Mouse (Mus musculus): ENCODE data around the gene Igsf11. TPM values are rescaled to one million over a fixed set of nuclear protein-coding genes. Genes with fewer than 3 reads are reported as not detected.

The Igsf11 gene
- total and polyA plus RNA-seq, 2 experiments from 2014 or later: 0.07 to 0.19 TPM

GRCm38 (mm10) chr16:38916053-38916786 lies 23.7 kb downstream of the Igsf11 start:
- WGBS: 87% methylated on average over 12 of the region's 12 CpGs
- Histone ChIP-seq H3K4me1 (ENCODE audit: control insufficient read depth, insufficient read depth) (no peaks in the 10 kb centered on the region), H3K27me3 (ENCODE audit: control insufficient read depth, insufficient read depth, low read length) (no peaks in the 10 kb centered on the region), H3K36me3 (replicated peaks; ENCODE audit: control insufficient read depth, insufficient read depth, low read length) (no peaks in the 10 kb centered on the region), H3K4me3 (ENCODE audit: low read depth, low read length) (no peak overlapping the region), H3K9ac (replicated peaks; ENCODE audit: low read depth, low read length) (no peak overlapping the region), H3K9me3 (replicated peaks; ENCODE audit: control insufficient read depth, low read length) (no peaks in the 10 kb centered on the region), H3K27ac (ENCODE audit: low read depth) (no peak overlapping the region), H3K4me2 (ENCODE audit: low read depth, low read length) (no peak overlapping the region)
- TF ChIP-seq CTCF (IDR thresholded peaks at IDR 0.05; ENCODE audit: low read depth) (no peak), EP300 (IDR thresholded peaks at IDR 0.05; ENCODE audit: low read depth) (no peak)
- no peak for ATAC-seq (ENCODE audit: insufficient read depth, low read depth)
- DNase-seq (ENCODE audit: low spot score): no peak

- TF ChIP-seq CTCF (IDR thresholded peaks at IDR 0.05; ENCODE audit: low read depth) (no peak), EP300 (IDR thresholded peaks at IDR 0.05; ENCODE audit: low read depth) (no peak)
- no peak for ATAC-seq (ENCODE audit: insufficient read depth, low read depth)
- Histone ChIP-seq H3K27me3 (ENCODE audit: control insufficient read depth, insufficient read depth, low read length) (no peaks in the 10 kb centered on the region), H3K4me1 (ENCODE audit: control insufficient read depth, insufficient read depth) (no peaks in the 10 kb centered on the region), H3K4me3 (ENCODE audit: low read depth, low read length) (no peak overlapping the region), H3K4me2 (ENCODE audit: low read depth, low read length) (no peak overlapping the region), H3K27ac (ENCODE audit: low read depth) (no peak overlapping the region), H3K9me3 (replicated peaks; ENCODE audit: control insufficient read depth, low read length) (no peaks in the 10 kb centered on the region), H3K36me3 (replicated peaks; ENCODE audit: control insufficient read depth, insufficient read depth, low read length) (no peaks in the 10 kb centered on the region), H3K9ac (replicated peaks; ENCODE audit: low read depth, low read length) (no peak overlapping the region)
- no peak for DNase-seq (ENCODE audit: low spot score)
- WGBS: 81% methylated on average over 5 of the region's 5 CpGs
Observed at GRCm38 (mm10) chr16:38916885-38917284, 24.4 kb downstream of the Igsf11 start.

DNA sequence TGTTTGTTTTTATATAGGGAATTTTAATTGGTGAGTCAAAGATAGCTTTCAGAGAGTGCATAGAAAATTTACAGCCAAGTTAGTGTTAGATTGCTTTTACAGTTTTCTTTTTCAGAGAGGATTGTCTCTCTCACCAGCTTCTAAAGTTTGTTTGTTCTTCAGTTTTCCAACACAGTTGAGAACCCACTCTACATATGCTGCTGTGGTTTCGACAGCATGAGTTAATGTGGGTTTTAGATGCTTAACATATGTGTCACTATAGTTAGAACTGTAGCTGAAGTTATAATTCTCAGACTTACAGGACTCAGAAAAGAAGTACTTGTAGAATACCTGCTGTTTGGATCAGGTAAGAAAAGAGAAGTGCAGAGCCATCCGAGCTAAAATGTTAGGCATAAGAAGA lies 25.6 kb downstream of the Igsf11 start:
- TF ChIP-seq CTCF (IDR thresholded peaks at IDR 0.05; ENCODE audit: low read depth) (no peak), EP300 (IDR thresholded peaks at IDR 0.05; ENCODE audit: low read depth) (no peak)
- ATAC-seq (ENCODE audit: insufficient read depth, low read depth) (no peak), DNase-seq (ENCODE audit: low spot score) (no peak)
- 75% methylated on average over 2 of the region's 2 CpGs for WGBS
- H3K4me3 ChIP-seq (ENCODE audit: low read depth, low read length): no peak overlapping the region
- no peak overlapping the region for H3K9ac ChIP-seq (replicated peaks; ENCODE audit: low read depth, low read length)
- no peak overlapping the region for H3K27ac ChIP-seq (ENCODE audit: low read depth)
- no peaks in the 10 kb centered on the region for H3K27me3 ChIP-seq (ENCODE audit: control insufficient read depth, insufficient read depth, low read length)
- no peaks in the 10 kb centered on the region for H3K4me1 ChIP-seq (ENCODE audit: control insufficient read depth, insufficient read depth)
- no peaks in the 10 kb centered on the region for H3K36me3 ChIP-seq (replicated peaks; ENCODE audit: control insufficient read depth, insufficient read depth, low read length)
- H3K9me3 ChIP-seq (replicated peaks; ENCODE audit: control insufficient read depth, low read length): no peaks in the 10 kb centered on the region
- H3K4me2 ChIP-seq (ENCODE audit: low read depth, low read length): no peak overlapping the region

- TF ChIP-seq CTCF (IDR thresholded peaks at IDR 0.05; ENCODE audit: low read depth): no peak
- no peak for TF ChIP-seq EP300 (IDR thresholded peaks at IDR 0.05; ENCODE audit: low read depth)
- WGBS: 79% methylated on average over 5 of the region's 5 CpGs
Observed at GRCm38 (mm10) chr16:38920488-38920887, 28.0 kb downstream of the Igsf11 start.

DNA sequence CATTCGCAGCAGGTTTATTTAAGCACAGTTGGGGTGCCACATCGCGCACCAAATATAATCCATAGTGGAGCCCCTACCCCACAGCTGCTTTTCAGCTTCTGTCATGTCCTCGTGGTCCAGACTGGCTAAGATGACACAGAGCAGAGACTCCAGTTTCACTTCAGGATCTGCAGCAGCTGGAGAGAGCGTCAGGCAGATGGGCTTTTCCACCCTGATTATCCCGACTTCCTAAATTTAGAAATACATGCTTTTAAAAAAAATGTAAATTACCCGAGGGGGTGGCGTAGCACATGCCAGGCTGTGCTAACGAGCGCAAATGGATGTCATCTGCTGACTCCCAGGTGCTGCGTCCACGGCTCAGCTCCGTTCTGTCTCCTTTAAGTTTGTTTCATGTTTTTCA lies 32.5 kb downstream of the Igsf11 start:
- Histone ChIP-seq H3K9ac (replicated peaks; ENCODE audit: low read depth, low read length) (no peak overlapping the region; the same call in 1 of the 2 replicates), H3K4me3 (ENCODE audit: low read depth, low read length) (no peak overlapping the region), H3K27ac (ENCODE audit: low read depth) (no peak overlapping the region), H3K4me2 (ENCODE audit: low read depth, low read length) (peak overlapping the region; percentile 28), H3K9me3 (replicated peaks; ENCODE audit: control insufficient read depth, low read length) (no peaks in the 10 kb centered on the region), H3K36me3 (replicated peaks; ENCODE audit: control insufficient read depth, insufficient read depth, low read length) (no peaks in the 10 kb centered on the region), H3K27me3 (ENCODE audit: control insufficient read depth, insufficient read depth, low read length) (no peaks in the 10 kb centered on the region), H3K4me1 (ENCODE audit: control insufficient read depth, insufficient read depth) (no peaks in the 10 kb centered on the region)
- TF ChIP-seq EP300 (IDR thresholded peaks at IDR 0.05; ENCODE audit: low read depth) (no peak), CTCF (IDR thresholded peaks at IDR 0.05; ENCODE audit: low read depth) (no peak)
- DNase-seq (ENCODE audit: low spot score) (no peak), ATAC-seq (ENCODE audit: insufficient read depth, low read depth) (no peak)
- WGBS: 50% methylated on average over 13 of the region's 13 CpGs

More at GRCm38 (mm10) chr16:38920488-38920887, 28.0 kb downstream of the Igsf11 start:
- no peak for DNase-seq (ENCODE audit: low spot score)
- no peak overlapping the region for H3K4me3 ChIP-seq (ENCODE audit: low read depth, low read length)
- H3K36me3 ChIP-seq (replicated peaks; ENCODE audit: control insufficient read depth, insufficient read depth, low read length): no peaks in the 10 kb centered on the region
- no peak overlapping the region for H3K9ac ChIP-seq (replicated peaks; ENCODE audit: low read depth, low read length)
- H3K27me3 ChIP-seq (ENCODE audit: control insufficient read depth, insufficient read depth, low read length): no peaks in the 10 kb centered on the region
- H3K9me3 ChIP-seq (replicated peaks; ENCODE audit: control insufficient read depth, low read length): no peaks in the 10 kb centered on the region
- H3K4me2 ChIP-seq (ENCODE audit: low read depth, low read length): no peak overlapping the region
- ATAC-seq (ENCODE audit: insufficient read depth, low read depth): no peak
- no peak overlapping the region for H3K27ac ChIP-seq (ENCODE audit: low read depth)
- no peaks in the 10 kb centered on the region for H3K4me1 ChIP-seq (ENCODE audit: control insufficient read depth, insufficient read depth)

DNA sequence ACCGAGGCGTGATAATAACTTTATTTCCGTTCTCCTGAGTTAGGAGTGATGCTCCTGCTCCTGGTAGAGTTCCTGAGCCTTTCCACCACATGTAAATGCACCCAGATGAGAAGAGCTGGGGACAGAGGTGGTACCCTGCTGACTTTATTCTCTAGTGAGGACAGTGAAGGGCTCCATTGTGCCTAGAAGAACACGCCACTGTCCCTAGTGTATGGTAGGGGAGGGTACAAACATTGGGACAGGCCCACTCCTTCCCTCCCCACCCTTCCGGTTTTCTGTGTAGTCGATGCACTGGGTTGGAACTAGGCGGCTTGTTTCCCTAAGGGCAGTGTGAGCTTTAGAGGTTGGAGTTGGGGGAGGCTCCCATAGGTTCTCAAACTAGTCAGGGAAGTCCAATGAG lies 36.3 kb downstream of the Igsf11 start:
- H3K27ac ChIP-seq (ENCODE audit: low read depth): no peak overlapping the region
- no peak for DNase-seq (ENCODE audit: low spot score)
- WGBS: 84% methylated on average over 7 of the region's 7 CpGs
- no peak overlapping the region for H3K4me2 ChIP-seq (ENCODE audit: low read depth, low read length)
- no peaks in the 10 kb centered on the region for H3K4me1 ChIP-seq (ENCODE audit: control insufficient read depth, insufficient read depth)
- TF ChIP-seq EP300 (IDR thresholded peaks at IDR 0.05; ENCODE audit: low read depth) (no peak), CTCF (IDR thresholded peaks at IDR 0.05; ENCODE audit: low read depth) (no peak)
- H3K27me3 ChIP-seq (ENCODE audit: control insufficient read depth, insufficient read depth, low read length): no peaks in the 10 kb centered on the region
- no peak for ATAC-seq (ENCODE audit: insufficient read depth, low read depth)
- no peak overlapping the region for H3K4me3 ChIP-seq (ENCODE audit: low read depth, low read length)
- no peaks in the 10 kb centered on the region for H3K36me3 ChIP-seq (replicated peaks; ENCODE audit: control insufficient read depth, insufficient read depth, low read length)
- H3K9ac ChIP-seq (replicated peaks; ENCODE audit: low read depth, low read length): no peak overlapping the region
- no peaks in the 10 kb centered on the region for H3K9me3 ChIP-seq (replicated peaks; ENCODE audit: control insufficient read depth, low read length)
